Mouse (Mus musculus) yolk sac, embryonic 10.5 days (tissue): ENCODE measurements around the gene Erbb4.

Experiments
- DNase-seq: peaks from one replicate; pipeline ENCODE4 v3.0.0-alpha.2; 2017; ENCODE audit warnings: low spot score

Gene Erbb4

GRCm38 (mm10) chr1:69107485-69108158 is at the start of gene Erbb4:
Gene Erbb4 (minus strand): TSS chr1:69108059.
- peak; percentile 6 for DNase-seq

GRCm38 (mm10) chr1:69157346-69157745 is 49.5 kb upstream of the Erbb4 start:
- DNase-seq = no peak

- no peak for DNase-seq
These were observed 33.5 kb upstream of the Erbb4 start for GRCm38 (mm10) chr1:69141341-69141740.

- no peak for DNase-seq
These were observed 31.6 kb upstream of the Erbb4 start for GRCm38 (mm10) chr1:69139519-69139868.

- peak; percentile 22 for DNase-seq
These were observed 31.1 kb upstream of the Erbb4 start for GRCm38 (mm10) chr1:69138856-69139518.

GRCm38 (mm10) chr1:69124147-69124848 is 16.4 kb upstream of the Erbb4 start:
- DNase-seq = no peak

GRCm38 (mm10) chr1:69118249-69118938 is 10.5 kb upstream of the Erbb4 start:
- no peak for DNase-seq

GRCm38 (mm10) chr1:69108159-69108925 is 483 bp upstream of the Erbb4 start:
- peak; percentile 20 for DNase-seq

GRCm38 (mm10) chr1:69106937-69107461 is 860 bp downstream of the Erbb4 start:
- peak; percentile 17 for DNase-seq

GRCm38 (mm10) chr1:69106322-69106761 is 1.5 kb downstream of the Erbb4 start:
- DNase-seq = peak; percentile 16

GRCm38 (mm10) chr1:69105493-69106321 is 2.2 kb downstream of the Erbb4 start:
- peak; percentile 26 for DNase-seq

GRCm38 (mm10) chr1:69105096-69105492 is 2.8 kb downstream of the Erbb4 start:
- DNase-seq = peak; percentile 1

- no peak for DNase-seq
These were observed 4.6 kb downstream of the Erbb4 start for GRCm38 (mm10) chr1:69103211-69103706.

- DNase-seq = no peak
These were observed 6.2 kb downstream of the Erbb4 start for GRCm38 (mm10) chr1:69101670-69102069.

- DNase-seq = no peak
These were observed 14.8 kb downstream of the Erbb4 start for GRCm38 (mm10) chr1:69093052-69093451.

GRCm38 (mm10) chr1:69089331-69089730 is 18.5 kb downstream of the Erbb4 start:
- no peak for DNase-seq

GRCm38 (mm10) chr1:69085753-69086152 is 22.1 kb downstream of the Erbb4 start:
- DNase-seq = no peak

- DNase-seq = no peak
These were observed 58.9 kb downstream of the Erbb4 start for GRCm38 (mm10) chr1:69048918-69049317.

GRCm38 (mm10) chr1:69046228-69046978 is 61.5 kb downstream of the Erbb4 start:
- no peak for DNase-seq

GRCm38 (mm10) chr1:69027816-69028215 is 80.0 kb downstream of the Erbb4 start:
- DNase-seq = no peak
